Mouse (Mus musculus) heart, embryonic 15.5 days (tissue): ENCODE data around the gene Kcnj4. TPM values are rescaled to one million over a fixed set of nuclear protein-coding genes. Genes with fewer than 3 reads are reported as not detected.
A peak's percentile ranks its signal among the peaks of the same experiment; 100 is the strongest.
"Not testable (repeated sequence)": the region's sequence is repeated elsewhere in the genome, so short reads cannot be mapped to it uniquely, and the experiment has no call there.

Source experiments
- ATAC-seq: fragments of 200-750 bp; cut with Nextera tagmentation; replicated peaks from 2 replicates; pipeline ENCODE4 v1.8.0; 2017; ENCODE audit warnings: low read depth, moderate TSS enrichment; ENCODE audit not compliant: insufficient number of reproducible peaks, insufficient read depth, low FRiP score
- H3K27ac ChIP-seq: fragments of 300-500 bp; sonication (generic); 2 replicates; pipeline ENCODE4 v1.5.1; 2015; ENCODE audit warnings: mild to moderate bottlenecking, inconsistent platforms
- H3K27me3 ChIP-seq: fragments of 300-500 bp; sonication (generic); 2 replicates; pipeline ENCODE4 v1.6.1; 2015; ENCODE audit warnings: inconsistent platforms
- H3K36me3 ChIP-seq: fragments of 300-500 bp; sonication (generic); 2 replicates; pipeline ENCODE4 v1.6.1; 2015; ENCODE audit warnings: mild to moderate bottlenecking, inconsistent platforms
- H3K4me1 ChIP-seq: fragments of 300-500 bp; sonication (generic); replicated peaks from 2 replicates; pipeline ENCODE4 v1.6.1; 2015; ENCODE audit warnings: inconsistent platforms
- H3K4me2 ChIP-seq: fragments of 300-500 bp; sonication (generic); 2 replicates; pipeline ENCODE4 v1.6.1; 2015; ENCODE audit warnings: inconsistent platforms, mild to moderate bottlenecking, moderate library complexity
- H3K4me3 ChIP-seq: fragments of 300-500 bp; sonication (generic); 2 replicates; pipeline ENCODE4 v1.5.1; 2015; ENCODE audit warnings: mild to moderate bottlenecking, inconsistent platforms
- H3K9ac ChIP-seq: fragments of 300-500 bp; sonication (generic); 2 replicates; pipeline ENCODE4 v1.6.1; 2015; ENCODE audit warnings: mild to moderate bottlenecking, inconsistent platforms
- H3K9me3 ChIP-seq: fragments of 300-500 bp; sonication (generic); replicated peaks from 2 replicates; pipeline ENCODE4 v1.6.1; 2016; ENCODE audit warnings: inconsistent platforms
- WGBS: fragments of 180-500 bp; shearing (Covaris S2); methylation state at CpG from one replicate; pipeline ENCODE4 v1.1.7; 2015; ENCODE audit warnings: mixed read lengths; 5-methylcytosine and 5-hydroxymethylcytosine counted together
- polyA plus RNA-seq: library from polyadenylated mRNA; unstranded; fragments of >200 nt; fragmentation: Nextera tagmentation; extraction: Ambion mirVana; gene quantifications from 2 replicates; pipeline ENCODE4 v1.2.1, GENCODE M21; 2015

Gene Kcnj4
- polyA plus RNA-seq, 1 experiment from 2014 or later = 0.34 TPM

DNA sequence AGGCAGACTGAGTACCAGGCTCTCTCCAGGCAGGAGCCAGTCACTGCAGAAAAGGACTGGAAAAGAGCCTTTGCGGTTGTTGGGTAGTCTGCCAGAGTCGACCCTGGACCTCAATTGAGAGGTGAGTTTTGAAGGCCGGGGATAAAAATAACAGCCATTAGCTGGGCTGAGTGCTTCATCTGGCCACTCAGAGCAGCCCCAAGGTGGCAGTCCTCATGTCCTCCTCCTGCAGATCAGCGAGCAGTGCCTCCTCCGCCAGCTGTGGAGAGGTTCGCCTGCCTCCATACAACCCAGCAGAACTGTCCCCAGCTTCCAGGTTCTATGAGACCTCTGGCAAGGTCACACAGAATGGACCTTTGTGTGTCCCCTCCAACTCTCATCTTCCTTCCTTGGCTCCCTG is 27.8 kb downstream of the Kcnj4 start:
- 24% methylated on average over 6 of the region's 6 CpGs for WGBS
- no peak for ATAC-seq
- Histone ChIP-seq H3K9me3 (no peaks in the 10 kb centered on the region), H3K4me3 (no peak overlapping the region), H3K9ac (no peak overlapping the region), H3K36me3 (no peaks in the 10 kb centered on the region), H3K27me3 (peaks cover 30% of the 10 kb centered on the region), H3K4me2 (peak overlapping the region; percentile 16; the same call in 1 of the 2 replicates), H3K27ac (peak overlapping the region; percentile 68), H3K4me1 (peaks cover 15% of the 10 kb centered on the region)

GRCm38 (mm10) chr15:79473638-79474355 is 31.2 kb downstream of the Kcnj4 start:
- 49% methylated on average over 12 of the region's 12 CpGs for WGBS
- Histone ChIP-seq H3K27me3 (no peaks in the 10 kb centered on the region), H3K4me2 (no peak overlapping the region), H3K4me3 (no peak overlapping the region), H3K9ac (no peak overlapping the region), H3K9me3 (no peaks in the 10 kb centered on the region), H3K4me1 (peaks cover 21% of the 10 kb centered on the region), H3K27ac (no peak overlapping the region), H3K36me3 (no peaks in the 10 kb centered on the region)
- ATAC-seq = no peak

- Histone ChIP-seq H3K4me2 (no peak overlapping the region), H3K9me3 (no peaks in the 10 kb centered on the region), H3K27me3 (no peaks in the 10 kb centered on the region), H3K36me3 (no peaks in the 10 kb centered on the region), H3K9ac (no peak overlapping the region), H3K4me3 (no peak overlapping the region), H3K27ac (no peak overlapping the region), H3K4me1 (peaks cover 19% of the 10 kb centered on the region)
- no peak for ATAC-seq
- 76% methylated on average over 5 of the region's 5 CpGs for WGBS
These were observed 32.0 kb downstream of the Kcnj4 start for GRCm38 (mm10) chr15:79473042-79473441.

- Histone ChIP-seq H3K4me3 (no peak overlapping the region), H3K27me3 (peaks cover 5% of the 10 kb centered on the region; the same call in 1 of the 2 replicates), H3K9me3 (no peaks in the 10 kb centered on the region), H3K4me1 (peaks cover 13% of the 10 kb centered on the region), H3K36me3 (no peaks in the 10 kb centered on the region), H3K27ac (no peak overlapping the region), H3K9ac (no peak overlapping the region), H3K4me2 (peak overlapping the region; percentile 45)
- ATAC-seq = no peak
- 53% methylated on average over 10 of the region's 10 CpGs for WGBS
These were observed 33.9 kb downstream of the Kcnj4 start for GRCm38 (mm10) chr15:79471095-79471494.

DNA sequence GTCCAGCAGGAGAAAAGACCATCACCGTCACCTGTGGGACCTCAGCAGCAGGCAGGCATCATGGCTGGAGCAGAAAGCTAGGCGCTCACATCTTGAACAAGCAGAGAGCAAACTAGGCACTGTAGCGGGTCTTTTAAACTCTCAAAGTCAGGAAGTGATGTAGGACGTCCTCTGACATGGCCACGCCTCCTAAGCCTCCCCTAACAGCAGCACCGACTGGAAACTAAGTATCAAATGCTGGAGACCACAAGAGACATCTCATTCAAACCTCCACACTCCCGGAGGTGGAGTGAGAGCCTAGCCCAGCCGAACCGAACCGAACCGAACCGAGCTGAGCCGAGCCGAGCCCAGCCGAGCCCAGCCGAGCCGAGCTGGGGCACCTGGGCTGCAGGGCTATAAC is 34.5 kb downstream of the Kcnj4 start:
- Histone ChIP-seq H3K9ac (no peak overlapping the region), H3K27ac (no peak overlapping the region), H3K4me2 (peak overlapping the region; percentile 45), H3K27me3 (peaks cover 5% of the 10 kb centered on the region; the same call in 1 of the 2 replicates), H3K4me1 (peaks cover 13% of the 10 kb centered on the region), H3K4me3 (0 out of 2 replicates have a peak overlapping the region, but pooled peaks have one; percentile 24), H3K9me3 (no peaks in the 10 kb centered on the region), H3K36me3 (no peaks in the 10 kb centered on the region)
- WGBS = 27% methylated on average over 17 of the region's 17 CpGs
- no peak for ATAC-seq

- H3K9me3 ChIP-seq = no peaks in the 10 kb centered on the region
- H3K27ac ChIP-seq = no peak overlapping the region
- H3K4me2 ChIP-seq = no peak overlapping the region
- peaks cover 13% of the 10 kb centered on the region for H3K4me1 ChIP-seq
- no peak overlapping the region for H3K9ac ChIP-seq
- H3K4me3 ChIP-seq = no peak overlapping the region
- no peak for ATAC-seq
- 59% methylated on average over 5 of the region's 5 CpGs for WGBS
- peaks cover 5% of the 10 kb centered on the region; the same call in 1 of the 2 replicates for H3K27me3 ChIP-seq
- no peaks in the 10 kb centered on the region for H3K36me3 ChIP-seq
These were observed 35.5 kb downstream of the Kcnj4 start for GRCm38 (mm10) chr15:79469577-79469976.

DNA sequence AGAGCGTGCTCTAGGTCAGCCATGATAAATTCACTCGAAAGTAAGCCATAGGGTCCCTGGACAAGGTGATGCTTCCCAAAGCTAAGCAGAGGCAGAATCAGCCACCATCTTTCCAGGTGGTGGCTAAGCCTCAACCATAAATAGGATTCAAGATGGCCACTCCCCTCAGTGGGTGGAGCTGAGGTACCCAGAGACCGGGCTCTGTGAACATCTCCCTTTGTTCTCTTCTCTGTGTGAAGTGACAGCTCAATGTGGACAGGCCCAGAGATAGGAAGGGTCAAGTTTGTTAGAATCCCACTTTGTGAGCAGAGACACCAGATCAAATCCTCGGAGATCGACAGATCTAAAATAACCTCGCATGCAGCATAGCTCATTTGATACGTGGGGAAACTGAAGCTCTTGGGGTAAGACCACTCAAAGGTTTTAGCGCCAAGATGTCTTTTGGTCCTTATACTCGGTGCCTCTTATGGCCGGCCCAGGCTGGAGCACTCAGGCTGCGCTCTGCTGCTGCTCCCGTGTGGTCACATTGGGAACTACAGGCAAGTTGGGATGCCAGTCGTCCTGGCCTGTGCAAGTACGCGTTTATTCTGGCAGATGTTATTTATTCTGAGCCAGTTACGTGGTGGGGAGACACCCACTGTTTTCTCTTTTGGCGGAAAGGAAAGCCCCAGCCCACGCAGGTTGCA is 38.3 kb downstream of the Kcnj4 start:
- Histone ChIP-seq H3K4me1 (peaks cover 13% of the 10 kb centered on the region), H3K27me3 (peaks cover 25% of the 10 kb centered on the region), H3K9ac (no peak overlapping the region), H3K9me3 (no peaks in the 10 kb centered on the region), H3K27ac (no peak overlapping the region), H3K4me2 (no peak overlapping the region), H3K36me3 (no peaks in the 10 kb centered on the region), H3K4me3 (no peak overlapping the region)
- peak; percentile 82 for ATAC-seq
- WGBS = 6% methylated on average over 18 of the region's 18 CpGs

GRCm38 (mm10) chr15:79456546-79456945 is 48.5 kb downstream of the Kcnj4 start:
- Histone ChIP-seq H3K9me3 (no peaks in the 10 kb centered on the region), H3K36me3 (no peaks in the 10 kb centered on the region), H3K27me3 (peaks cover 5% of the 10 kb centered on the region), H3K9ac (no peak overlapping the region), H3K4me2 (no peak overlapping the region), H3K27ac (0 out of 2 replicates have a peak overlapping the region, but pooled peaks have one; percentile 12), H3K4me3 (no peak overlapping the region), H3K4me1 (peaks cover 19% of the 10 kb centered on the region)
- ATAC-seq = no peak
- 67% methylated on average over 6 of the region's 6 CpGs for WGBS

GRCm38 (mm10) chr15:79456104-79456503 is 48.9 kb downstream of the Kcnj4 start:
- H3K27me3 ChIP-seq, ATAC-seq, H3K27ac ChIP-seq, H3K36me3 ChIP-seq, H3K4me3 ChIP-seq, H3K9me3 ChIP-seq, H3K9ac ChIP-seq: not testable (repeated sequence)
- 55% methylated on average over 6 of the region's 6 CpGs for WGBS
- H3K4me1 ChIP-seq = peaks cover 19% of the 10 kb centered on the region
- peak overlapping the region; percentile 79 for H3K4me2 ChIP-seq

- no peaks in the 10 kb centered on the region for H3K27me3 ChIP-seq
- peak within 1 kb of the TSS; percentile 42 for H3K4me3 ChIP-seq
- H3K9ac ChIP-seq = peak within 1 kb of the TSS; percentile 43; the same call in 1 of the 2 replicates
- H3K4me1 ChIP-seq = peaks cover 19% of the 10 kb centered on the region
- peak within 1 kb of the TSS; percentile 55; the same call in 1 of the 2 replicates for H3K27ac ChIP-seq
- ATAC-seq = peak; percentile 89
- H3K9me3 ChIP-seq = no peaks in the 10 kb centered on the region
- H3K4me2 ChIP-seq = peak within 1 kb of the TSS; percentile 79
- WGBS = 3% methylated on average over 24 of the region's 24 CpGs
- no peaks in the 10 kb centered on the region for H3K36me3 ChIP-seq
These were observed 49.8 kb downstream of the Kcnj4 start, which contains the start of gene Csnk1e for GRCm38 (mm10) chr15:79455106-79455810. TSS of gene Csnk1e (minus strand) at chr15:79455566.

- Histone ChIP-seq H3K9me3 (no peaks in the 10 kb centered on the region), H3K4me2 (no peak overlapping the region), H3K4me3 (no peak overlapping the region), H3K9ac (no peak overlapping the region), H3K4me1 (peaks cover 19% of the 10 kb centered on the region), H3K36me3 (no peaks in the 10 kb centered on the region), H3K27me3 (no peaks in the 10 kb centered on the region), H3K27ac (no peak overlapping the region)
- ATAC-seq = no peak
- 88% methylated on average over 4 of the region's 4 CpGs for WGBS
These were observed 51.2 kb downstream of the Kcnj4 start for GRCm38 (mm10) chr15:79453831-79454230.
